Mouse (Mus musculus) retina, postnatal 7 days (tissue): ENCODE measurements at regions not wholly inside any gene's neighbourhood (a gene's known extent, or its start where the extent isn't known, plus 50 kb on each side); places are given as distances from the start of the nearest gene placed in this dataset.
A peak's percentile ranks its signal among the peaks of the same experiment; 100 is the strongest.

ENCODE experiments used
- DNase-seq: peaks from one replicate; pipeline ENCODE4 v3.0.0-alpha.2; 2012; ENCODE audit warnings: low read depth, low spot score

DNA sequence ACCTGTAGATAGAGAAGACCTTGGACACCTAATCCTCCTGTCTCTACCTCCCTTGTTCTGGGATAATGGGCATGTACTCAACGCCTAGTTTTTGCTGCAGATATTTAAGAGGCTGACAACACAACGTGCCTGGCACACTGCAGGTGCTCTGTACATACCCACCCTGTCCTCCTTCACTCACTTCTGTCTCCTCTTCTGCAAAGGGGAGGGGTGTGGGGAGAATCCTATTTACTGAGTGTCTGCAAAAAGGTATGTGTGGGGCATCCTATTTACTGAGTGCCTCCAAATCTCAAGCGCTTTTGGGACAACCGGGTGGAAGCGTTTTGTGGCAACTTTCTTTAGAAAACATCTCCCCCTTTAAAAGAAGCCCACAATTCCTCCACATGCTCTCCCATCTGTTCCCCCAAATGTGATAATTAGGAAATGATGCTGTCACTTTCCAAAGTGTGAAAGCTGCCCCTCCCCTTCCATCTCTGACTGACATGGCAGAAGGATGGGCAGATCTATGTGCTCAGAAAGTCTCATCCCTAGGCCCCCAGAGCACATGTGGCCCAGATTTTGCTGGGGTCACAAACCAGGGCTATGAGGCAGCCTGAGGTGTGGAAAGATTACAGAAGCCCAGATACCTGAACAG, 93.5 kb upstream of the Mycn start:
- no peak for DNase-seq

DNA sequence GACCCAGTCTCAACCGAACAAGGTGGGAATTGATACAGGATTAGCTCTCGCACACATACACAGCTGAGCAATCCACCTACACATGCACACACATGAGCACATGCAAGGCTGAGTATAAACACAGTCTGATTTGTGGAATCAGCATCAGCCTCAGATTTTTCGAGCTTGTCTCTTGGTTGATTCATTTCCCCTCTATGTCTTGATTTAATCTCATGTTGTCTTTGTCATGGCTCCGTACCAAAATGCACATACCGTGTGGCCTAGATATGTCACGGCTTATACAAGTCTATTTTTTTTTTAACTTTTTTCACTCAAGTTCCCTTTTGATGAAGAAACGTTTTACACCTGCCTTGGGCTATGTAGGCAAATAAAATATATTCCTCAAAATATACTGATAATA, 88.6 kb upstream of the Mycn start:
- no peak for DNase-seq

DNA sequence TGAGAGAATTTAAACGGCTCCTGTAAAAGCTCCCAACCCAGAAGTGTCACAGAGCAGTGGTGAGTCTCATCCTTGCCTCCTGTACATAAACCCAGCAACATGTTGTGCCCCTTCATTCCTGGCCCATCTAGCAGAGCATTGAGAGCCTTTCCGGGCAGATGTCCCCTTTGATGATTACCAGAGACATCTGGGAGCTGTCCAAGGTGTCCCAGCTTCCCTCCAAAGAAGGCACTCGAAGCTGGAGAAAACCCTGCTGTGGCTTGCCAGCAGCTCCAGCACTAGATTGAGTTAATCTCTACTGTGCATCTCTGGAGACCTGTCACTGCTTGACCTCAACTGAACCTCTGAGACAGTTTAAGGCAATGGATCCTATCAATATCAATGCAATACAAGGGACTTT, 86.4 kb upstream of the Mycn start:
- DNase-seq = no peak

DNA sequence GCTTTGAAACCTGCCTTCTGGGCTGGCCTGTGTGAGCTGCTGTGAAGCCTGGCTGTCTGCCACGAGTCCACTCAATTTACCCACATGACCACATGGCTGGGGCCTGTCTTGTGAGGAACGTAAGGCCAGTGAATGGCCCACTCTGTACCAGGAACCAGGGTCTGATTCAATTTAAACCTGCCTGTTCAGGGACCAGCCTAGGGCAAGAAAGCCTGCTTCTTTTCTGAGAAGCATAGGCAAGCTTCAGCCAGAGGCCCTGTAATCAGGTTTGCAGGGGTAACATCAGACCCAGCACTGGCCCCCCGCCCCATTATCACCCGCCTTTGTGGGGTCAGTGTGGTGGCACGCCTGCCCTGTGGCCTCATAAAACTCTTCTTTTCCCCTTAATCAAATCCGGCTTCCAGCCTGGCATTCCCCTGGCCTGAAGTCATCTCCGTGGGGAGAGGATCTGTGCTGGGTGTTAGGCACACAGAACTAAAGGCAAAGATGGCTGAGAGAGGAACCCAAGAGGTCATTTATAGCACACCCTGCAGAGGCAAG, 84.4 kb upstream of the Mycn start:
- peak; percentile 8 for DNase-seq

DNA sequence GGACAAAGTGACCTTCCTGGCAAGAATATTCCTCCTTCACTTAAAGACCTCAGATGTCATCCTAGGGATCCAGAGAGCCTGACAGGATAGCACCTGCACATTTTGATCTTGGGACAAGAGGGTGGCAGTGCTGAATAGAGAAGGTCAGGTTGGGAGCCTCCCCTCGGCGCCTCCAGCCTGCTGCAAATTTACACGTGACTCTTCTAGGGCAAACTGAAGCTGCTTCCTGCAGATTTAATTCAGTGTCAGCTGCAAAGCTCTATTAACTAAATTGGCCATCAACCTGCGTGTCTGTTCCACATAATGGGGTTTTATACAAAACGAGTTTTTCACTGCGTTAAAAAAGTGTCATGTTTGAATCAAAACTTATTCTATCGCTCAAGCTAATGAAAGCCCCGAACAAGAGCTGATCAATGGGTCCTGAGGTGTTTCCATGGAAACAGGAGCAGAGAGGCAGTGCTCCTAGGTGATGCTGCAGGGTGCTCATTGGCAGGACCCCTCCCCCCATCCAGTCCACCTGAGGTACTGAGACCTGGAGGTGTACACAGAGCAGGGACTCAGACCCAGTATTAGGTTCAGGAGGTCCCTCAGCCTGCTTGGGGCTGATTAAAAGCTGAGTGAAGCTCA, 82.6 kb upstream of the Mycn start:
- no peak for DNase-seq

DNA sequence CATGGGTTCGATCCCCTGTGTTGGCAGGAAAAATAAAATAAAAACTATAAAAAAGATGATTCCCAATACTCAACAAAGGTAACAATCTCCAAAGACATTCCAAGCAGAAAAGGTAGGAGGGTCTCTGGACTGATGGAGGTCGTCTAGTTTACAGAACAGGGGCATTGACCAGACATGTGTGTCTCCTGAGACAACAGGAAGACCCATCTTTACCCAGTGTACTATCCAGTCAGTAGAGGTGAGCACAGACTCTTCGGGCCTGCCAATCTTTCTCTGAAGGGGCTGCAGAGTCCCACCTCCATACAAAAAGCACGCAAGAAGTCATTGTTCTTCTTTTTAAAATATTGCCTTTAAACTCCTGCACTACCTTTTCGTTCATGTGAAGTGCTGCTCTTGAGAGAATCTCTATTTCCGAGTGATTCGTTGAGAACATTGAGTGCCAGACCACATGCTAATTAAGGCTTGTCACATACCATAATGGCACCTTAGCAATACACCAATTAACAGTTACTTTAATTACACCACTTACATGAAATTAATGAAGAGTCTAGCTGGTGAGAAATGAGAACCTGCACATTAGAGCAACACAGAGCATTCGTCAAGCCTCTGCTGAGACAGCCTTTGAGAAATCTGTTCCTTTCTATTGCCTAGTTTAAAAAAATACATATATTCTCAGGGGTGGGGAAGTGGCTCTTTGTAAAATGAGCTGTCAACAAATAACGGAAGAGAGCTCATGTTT, 69.5 kb upstream of the Mycn start:
- DNase-seq = no peak

DNA sequence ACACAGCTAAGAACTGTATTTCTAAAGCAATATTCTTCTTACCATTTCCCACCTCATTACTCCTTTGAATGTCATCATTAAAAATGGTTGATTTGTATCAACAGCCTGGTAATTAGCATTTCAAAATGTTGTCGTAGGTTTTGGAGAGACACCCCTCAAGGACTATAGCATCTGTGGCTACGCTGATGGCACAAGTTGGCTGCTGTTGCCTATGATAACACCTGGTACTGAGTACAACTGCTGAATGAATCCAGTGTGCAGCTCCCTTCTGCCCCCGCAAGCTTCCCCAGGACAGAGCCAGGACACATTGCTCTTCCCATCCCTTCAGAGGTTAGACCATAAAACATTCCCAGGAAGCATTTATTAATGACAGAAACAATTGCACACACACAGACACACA, 68.7 kb upstream of the Mycn start:
- no peak for DNase-seq

DNA sequence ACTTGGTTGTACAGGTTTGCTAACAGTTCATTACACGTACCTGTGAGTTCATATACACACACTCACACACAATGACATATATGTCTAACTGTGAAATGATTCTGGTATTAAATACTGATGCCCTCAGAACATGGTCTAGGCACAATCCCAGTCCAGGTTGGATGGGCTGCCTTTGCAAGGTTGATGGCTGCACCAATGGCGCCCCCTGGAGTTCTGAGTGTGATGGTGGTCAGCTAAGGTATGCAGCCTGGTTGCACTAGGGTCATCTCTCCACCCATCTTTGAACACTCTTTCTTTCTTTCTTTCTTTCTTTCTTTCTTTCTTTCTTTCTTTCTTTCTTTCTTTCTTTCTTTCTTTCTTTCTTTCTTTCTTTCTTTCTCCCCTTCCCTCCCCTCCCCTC, 67.8 kb upstream of the Mycn start:
- no peak for DNase-seq

DNA sequence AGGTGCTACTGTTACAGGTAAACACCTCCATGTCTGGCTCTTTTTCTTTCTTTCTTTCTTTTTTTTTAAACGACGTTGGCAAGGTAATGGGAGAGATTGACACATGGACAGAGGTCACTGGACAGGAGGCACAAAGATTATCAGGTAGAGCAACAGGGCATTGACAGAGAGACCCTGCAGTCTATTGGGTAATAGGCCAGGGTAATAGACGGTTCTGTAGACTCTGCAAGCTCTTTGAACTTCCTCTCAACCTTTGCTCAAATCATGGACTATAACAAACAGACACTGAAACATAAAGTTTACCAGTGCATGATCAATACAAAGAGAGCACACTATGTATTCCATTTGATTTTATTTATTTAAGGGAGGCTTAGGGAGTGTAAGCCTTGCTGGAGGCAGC, 61.0 kb upstream of the Mycn start:
- DNase-seq = no peak

DNA sequence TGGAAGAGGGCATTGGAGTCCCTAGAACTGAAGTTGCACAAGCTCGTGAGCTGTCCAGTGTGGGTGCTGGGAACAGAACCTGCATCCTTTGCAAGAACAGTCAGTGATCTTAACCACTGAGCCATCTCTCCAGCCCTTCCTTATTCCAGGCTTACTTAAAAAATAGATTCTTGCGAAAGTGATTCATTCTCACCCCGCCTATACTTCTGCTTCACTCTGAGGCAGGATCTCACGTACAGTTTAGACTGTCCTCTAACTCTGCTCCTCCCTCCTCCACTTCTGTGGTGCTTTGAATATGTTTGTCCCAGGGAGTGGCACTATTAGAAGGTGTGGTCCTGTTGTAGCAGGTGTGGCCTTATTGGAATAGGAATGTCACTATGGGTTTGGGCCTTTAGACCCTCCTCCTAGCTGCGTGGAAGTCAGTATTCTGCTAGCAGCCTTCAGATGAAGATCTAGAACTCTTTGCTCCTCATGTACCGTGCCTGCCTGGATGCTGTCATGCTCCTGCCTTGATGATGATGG, 60.4 kb upstream of the Mycn start:
- DNase-seq = no peak

DNA sequence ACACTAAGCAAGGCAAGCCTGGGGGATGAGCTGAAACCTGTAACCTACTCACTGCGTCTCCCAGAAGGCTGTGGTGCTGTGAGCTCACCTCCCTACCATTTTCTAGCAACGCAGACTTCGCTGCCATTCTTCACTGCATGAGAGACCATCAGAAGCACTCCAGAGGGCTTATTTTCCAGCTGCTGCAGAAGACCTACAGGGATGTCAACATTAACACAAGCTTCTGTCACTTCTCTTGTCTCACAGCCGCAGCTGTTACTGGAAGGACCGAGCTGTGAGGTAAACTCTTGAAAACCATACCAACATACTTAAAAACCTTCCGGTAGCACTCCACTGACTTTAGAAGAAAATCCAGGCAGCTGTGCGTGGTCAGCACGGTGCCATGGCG, 54.3 kb upstream of the Mycn start:
- no peak for DNase-seq

DNA sequence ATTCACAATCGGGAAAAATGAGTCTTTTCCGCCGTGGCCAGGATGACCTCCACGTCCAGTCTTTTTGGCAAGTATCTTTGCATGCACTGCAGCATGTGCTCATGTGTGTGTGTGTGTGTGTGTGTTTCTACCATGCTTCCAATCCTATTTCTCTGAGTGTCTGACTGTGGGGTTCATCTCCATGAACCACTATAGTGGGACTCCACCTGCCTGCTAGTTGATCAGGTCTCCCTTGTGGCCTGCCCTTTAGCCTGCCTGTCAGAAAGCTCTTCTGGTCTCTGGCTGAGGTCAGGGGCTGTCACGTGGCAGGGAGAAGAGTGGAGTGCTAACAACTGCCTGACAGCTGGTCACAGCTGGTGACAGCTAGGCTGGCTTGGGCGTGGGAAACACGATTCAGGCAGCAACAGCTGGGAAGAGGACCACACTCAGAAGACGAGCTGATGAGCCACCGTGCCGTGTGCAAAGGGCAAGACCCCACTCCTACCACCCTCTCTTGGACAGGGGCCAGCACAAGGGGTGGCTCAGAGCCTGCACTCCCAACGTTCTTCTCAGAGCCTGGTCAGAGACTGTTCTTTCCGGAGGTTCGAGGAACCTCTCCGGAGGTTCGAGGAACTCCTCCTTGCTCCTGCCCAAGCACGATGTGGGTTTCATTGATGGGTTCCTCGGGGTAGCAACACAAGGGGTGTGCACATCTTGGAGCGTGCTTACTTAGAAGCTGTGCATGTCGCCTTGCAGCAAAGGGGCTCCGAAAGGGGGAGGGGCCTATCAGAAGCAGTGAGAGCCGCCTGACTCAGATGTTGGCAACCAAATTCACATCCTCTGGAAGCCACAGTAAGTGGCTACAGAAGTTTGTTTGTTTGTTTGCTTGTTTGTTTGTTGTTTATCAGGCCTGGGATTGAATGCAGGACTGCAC, 53.6 kb upstream of the Mycn start:
- DNase-seq = no peak

DNA sequence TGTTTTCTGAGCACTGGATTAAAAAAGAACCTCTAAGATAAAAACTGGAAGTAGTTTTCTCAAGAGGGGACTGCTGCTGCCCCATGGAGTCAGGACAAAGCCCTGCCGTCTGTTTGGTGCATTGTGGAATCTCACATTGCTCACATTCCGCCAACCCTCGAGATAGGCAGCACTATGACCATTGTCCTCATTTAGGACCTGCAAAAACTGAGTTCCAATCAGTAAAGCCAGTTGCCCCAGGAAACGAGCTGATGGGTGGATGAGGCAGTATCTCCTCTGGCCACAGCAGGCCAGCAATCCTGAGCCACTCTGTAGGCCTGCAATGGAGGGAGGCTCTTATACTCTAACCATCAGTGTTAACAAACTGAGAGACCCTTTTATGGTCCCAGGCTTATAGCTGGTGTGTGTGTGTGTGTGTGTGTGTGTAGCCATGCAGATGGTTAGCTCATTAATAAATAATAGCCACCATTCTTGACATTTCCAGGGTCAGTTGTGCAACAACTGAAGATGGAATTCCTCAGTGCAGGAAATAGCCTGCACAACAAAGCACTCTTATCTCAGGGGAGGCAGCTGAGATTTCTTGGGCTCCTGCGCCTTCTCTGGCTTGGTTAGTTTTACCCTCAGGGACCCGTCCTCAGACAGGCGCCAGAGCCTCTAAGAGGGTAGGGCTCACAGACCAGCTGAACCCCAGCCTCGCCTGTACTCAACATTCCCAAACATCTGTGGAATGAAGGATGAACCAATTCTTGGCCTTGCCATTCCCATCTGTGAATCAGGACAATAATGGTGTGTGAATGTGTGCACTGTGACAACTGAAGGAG, 52.4 kb upstream of the Mycn start:
- DNase-seq = no peak
